Mouse (Mus musculus): ENCODE measurements around the gene Entpd2.

The Entpd2 gene

GRCm38 (mm10) chr2:25429435-25430180, 33.9 kb downstream of the Entpd2 start:
- no peak for DNase-seq (ENCODE audit: low spot score)

- DNase-seq (ENCODE audit: low spot score), result no peak
Observed at GRCm38 (mm10) chr2:25430395-25431233, 34.9 kb downstream of the Entpd2 start.

DNA sequence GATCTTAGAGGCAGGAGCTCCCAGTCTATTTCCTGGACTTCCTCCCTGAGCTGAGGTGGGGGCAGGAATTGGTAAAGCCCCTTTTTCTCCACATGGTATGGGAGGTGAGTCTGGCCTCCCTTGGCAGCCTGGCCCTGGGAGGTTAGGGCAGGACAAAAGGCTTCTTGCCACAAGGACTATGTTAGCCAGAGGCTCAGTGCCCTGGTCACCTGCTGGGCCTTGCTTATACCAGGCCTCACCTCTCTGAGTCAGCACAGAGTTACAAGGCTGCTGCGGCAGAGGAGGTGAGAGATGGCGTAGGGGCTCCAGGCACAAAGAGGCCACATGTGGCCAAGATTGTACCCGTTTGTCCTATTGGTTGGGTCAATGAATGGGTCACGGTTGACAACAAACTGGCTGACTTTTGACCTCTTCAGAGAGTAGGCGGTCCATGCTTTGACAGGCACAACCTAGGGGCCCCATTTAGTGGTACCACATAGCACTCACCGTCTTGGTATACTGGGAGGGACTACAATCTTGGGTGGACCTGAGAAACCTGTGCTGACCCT, 35.7 kb downstream of the Entpd2 start:
- no peak for DNase-seq (ENCODE audit: low spot score)

GRCm38 (mm10) chr2:25432326-25433098, 36.8 kb downstream of the Entpd2 start:
- no peak for DNase-seq (ENCODE audit: low spot score)

DNA sequence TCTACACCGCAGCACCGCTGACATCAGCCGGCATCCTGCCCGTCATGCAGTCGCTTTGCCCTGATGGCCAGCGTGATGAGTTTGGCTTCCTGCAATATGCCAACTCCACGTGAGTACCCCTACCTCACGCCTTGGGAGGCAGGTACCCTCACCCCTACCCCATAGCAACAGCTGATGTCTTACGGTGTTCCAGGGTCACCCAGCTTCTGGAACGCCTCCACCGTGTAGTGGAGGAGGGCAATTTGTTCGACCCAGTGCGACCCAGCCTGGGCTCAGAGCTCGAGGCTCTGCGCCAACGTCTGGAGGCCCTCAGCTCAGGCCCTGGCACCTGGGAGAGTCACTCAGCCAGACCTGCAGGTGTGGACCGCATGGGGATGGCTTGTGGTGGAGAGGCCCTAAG, 37.4 kb downstream of the Entpd2 start:
- no peak for DNase-seq (ENCODE audit: low spot score)

DNA sequence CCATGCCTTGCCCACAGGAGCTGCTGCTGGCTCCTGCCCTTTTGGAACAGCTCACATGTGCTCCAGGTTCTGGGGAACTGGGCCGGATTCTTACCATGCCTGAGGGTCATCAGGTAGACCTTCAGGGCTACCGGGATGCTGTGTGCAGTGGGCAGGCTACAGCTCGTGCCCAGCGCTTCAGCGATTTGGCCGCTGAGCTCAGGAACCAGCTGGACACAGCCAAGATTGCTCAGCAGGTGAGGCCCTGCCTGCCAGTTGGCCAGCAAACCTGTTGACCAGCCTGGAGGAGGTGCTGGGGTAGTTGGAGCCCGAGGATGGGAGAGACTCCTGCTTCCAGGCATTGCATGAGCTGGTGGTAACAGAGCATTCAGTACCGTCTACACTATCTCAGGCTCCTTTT, 38.6 kb downstream of the Entpd2 start:
- no peak for DNase-seq (ENCODE audit: low spot score)

DNA sequence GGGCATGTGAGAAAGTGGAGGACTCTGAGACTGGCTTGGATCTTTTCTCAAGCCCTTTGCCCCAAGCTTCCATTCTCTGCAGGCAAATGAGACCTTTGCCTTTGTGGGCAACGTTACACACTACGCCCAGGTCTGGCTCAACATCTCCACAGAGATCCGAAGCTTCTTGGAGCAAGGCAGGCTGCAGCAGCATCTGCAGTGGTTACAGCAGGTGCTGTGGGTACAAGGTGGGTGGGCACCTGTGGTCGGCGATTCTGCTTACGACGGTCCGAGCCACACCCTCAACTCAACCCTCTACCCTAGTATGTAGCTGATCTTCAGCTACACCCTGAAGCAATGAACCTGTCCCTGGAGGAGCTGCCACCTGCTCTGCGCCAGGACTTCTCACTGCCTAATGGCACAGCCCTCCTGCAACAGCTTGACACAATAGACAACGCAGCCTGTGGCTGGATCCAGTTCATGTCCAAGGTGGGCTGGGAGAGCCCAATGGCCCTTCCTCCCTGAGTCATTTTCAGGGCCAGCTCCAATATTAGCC, 40.7 kb downstream of the Entpd2 start:
- no peak for DNase-seq (ENCODE audit: low spot score)

- DNase-seq (ENCODE audit: low spot score), result no peak
Observed at GRCm38 (mm10) chr2:25441067-25441466, 45.4 kb downstream of the Entpd2 start.

DNA sequence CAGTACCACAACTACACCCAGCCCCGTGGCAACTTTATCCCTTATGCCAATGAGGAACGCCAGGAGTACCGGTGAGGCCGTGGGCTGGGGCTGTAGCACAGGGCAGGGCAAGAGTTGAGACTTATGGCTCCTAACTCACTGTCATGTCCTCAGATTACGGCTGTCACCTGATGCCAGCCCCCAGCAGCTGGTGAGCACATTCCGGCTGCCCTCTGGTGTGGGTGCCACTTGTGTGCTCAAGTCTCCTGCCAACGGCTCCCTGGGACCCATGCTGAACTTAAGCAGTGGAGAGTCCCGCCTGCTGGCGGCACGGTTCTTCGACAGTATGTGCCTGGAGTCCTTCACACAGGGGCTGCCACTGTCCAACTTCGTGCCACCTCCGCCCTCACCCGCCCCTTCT, 47.0 kb downstream of the Entpd2 start:
- DNase-seq (ENCODE audit: low spot score), result no peak

Data from T-cell, adult 2 months (primary cell).